Mouse (Mus musculus): ENCODE data around the gene Kcnf1.
A peak's percentile ranks its signal among the peaks of the same experiment; 100 is the strongest.

The Kcnf1 gene

GRCm38 (mm10) chr12:17155781-17156180 is 20.9 kb downstream of the Kcnf1 start:
- no peak for DNase-seq

DNA sequence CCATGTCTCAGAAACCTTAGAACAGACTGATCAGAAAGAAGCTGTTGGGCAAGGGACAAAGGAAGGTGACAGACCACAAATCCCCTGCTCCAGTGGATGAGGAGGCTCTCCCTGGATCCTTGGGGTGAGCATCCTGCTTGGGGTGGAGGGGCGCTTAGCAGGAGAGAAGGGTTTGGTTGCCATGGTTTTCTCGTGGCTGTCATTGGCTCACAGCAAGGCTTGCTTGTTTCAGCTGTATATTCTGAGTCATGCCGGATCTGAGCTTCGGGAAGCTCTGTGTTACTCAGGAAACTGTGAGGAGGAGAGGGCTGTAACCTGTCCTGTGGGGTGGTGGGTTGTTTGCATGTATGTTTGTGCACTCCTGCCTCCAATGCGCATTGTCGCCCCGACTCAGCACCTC is 23.8 kb downstream of the Kcnf1 start:
- no peak for DNase-seq

GRCm38 (mm10) chr12:17148920-17149319 is 27.8 kb downstream of the Kcnf1 start:
- no peak for DNase-seq

DNA sequence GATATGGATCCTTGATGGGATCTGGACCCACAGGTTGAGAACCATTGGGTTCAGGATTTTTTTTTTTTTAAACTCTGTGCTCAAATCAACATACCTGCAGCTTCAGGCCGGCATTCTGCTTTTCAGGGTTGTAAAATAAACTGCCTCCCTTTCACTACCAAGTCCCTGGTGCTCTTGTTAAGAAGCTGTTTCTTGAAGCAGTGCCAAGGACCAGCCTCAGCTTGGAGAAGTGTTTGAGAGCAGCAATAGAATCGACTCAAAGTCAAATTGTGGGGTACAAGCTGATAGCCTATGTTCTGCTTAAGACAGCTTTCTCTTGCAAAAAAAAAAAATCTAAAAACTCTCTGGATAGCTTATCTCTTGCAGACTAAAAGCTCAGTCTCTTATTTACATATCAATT is 34.9 kb downstream of the Kcnf1 start:
- DNase-seq, result no peak

- DNase-seq, result no peak
These were observed 36.3 kb downstream of the Kcnf1 start for GRCm38 (mm10) chr12:17140436-17140835.

DNA sequence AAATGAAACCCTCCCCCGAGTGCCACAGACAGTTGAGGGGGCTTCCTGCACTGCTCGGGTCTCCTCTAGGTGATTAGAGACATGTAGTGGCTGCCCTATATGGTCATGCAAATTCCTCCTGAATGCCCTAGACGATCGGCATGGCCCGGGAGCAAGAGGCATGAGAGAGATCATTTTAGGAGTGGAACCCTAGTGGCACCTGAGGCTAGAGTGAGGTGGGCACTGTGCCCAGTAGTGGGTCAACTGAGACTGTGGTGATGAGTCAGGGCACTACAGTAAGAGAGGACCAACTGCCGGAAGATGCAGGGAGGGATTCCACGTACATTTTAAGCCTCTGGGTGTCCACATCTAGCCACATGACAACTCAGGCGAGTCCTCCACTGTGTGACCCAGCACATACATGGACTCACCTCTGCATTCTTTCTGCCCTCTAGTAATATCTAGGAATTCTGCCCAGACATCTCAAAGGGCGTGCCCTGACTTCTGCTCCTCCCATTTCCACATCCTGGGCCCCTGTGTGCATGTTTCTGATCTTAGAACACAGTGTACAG is 42.1 kb downstream of the Kcnf1 start:
- DNase-seq, result no peak

GRCm38 (mm10) chr12:17132243-17132642 is 44.4 kb downstream of the Kcnf1 start:
- DNase-seq, result no peak

GRCm38 (mm10) chr12:17131563-17131962 is 45.1 kb downstream of the Kcnf1 start:
- DNase-seq, result no peak

DNA sequence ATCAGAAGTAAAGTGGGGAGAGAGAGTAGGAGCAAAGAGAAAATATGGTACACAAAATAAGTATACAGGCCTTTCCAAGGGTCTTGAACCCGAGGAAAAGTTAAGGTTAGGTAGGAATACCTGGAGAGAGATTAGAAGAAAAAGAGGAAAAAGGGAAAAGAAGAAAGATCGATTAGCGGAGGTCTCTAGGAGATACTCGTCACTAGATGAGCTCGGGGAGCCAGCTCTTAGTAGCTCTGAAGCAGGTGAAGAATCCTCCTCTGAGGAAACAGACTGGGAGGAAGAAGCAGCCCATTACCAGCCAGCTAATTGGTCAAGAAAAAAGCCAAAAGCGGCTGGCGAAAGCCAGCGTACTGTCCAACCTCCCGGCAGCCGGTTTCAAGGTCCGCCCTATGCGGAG is 53.8 kb downstream of the Kcnf1 start:
- DNase-seq, result peak; percentile 15

All from cerebellum, adult 11 months (tissue).